Mouse (Mus musculus) erythroid progenitor cell, adult 5-6 weeks (primary cell): ENCODE data around the gene Rftn1. TPM values are rescaled to one million over a fixed set of nuclear protein-coding genes. Genes with fewer than 3 reads are reported as not detected.
"Not testable (repeated sequence)": the region's sequence is repeated elsewhere in the genome, so short reads cannot be mapped to it uniquely, and the experiment has no call there.

Experiments
- ATAC-seq: replicated peaks from 2 replicates; pipeline ENCODE4 v1.8.0; 2016; ENCODE audit warnings: moderate number of reproducible peaks, mild to moderate bottlenecking, moderate TSS enrichment, inconsistent platforms; ENCODE audit not compliant: poor library complexity, low FRiP score, severe bottlenecking
- total RNA-seq, 2 experiments: library from RNA; stranded (forward) in 1 of 2; stranded (reverse) in 1 of 2; fragments of 150-400 nt in 1 of 2; fragments of 186-747, 209-891 nt in 1 of 2; gene quantifications; 2 replicates each; pipeline versions ENCODE4 v1.2.3 to v1.2.4; 2015 to 2017; ENCODE audit warnings: low replicate concordance in 2 of 2

The Rftn1 gene
- total RNA-seq, 2 experiments from 2014 or later: 4.6 to 5.4 TPM

GRCm38 (mm10) chr17:50205840-50206239, 15.4 kb upstream of the Rftn1 start:
- ATAC-seq: not testable (repeated sequence)

GRCm38 (mm10) chr17:50205152-50205782, 14.8 kb upstream of the Rftn1 start:
- ATAC-seq: no peak

GRCm38 (mm10) chr17:50201828-50202445, 11.5 kb upstream of the Rftn1 start:
- ATAC-seq: no peak

- no peak for ATAC-seq
Measured at GRCm38 (mm10) chr17:50199075-50199850, 8.8 kb upstream of the Rftn1 start.

GRCm38 (mm10) chr17:50197572-50197971, 7.1 kb upstream of the Rftn1 start:
- no peak for ATAC-seq

- ATAC-seq: no peak
Measured at GRCm38 (mm10) chr17:50196005-50196672, 5.7 kb upstream of the Rftn1 start.

- ATAC-seq: no peak
Measured at GRCm38 (mm10) chr17:50195399-50195798, 4.9 kb upstream of the Rftn1 start.

GRCm38 (mm10) chr17:50194541-50194940, 4.1 kb upstream of the Rftn1 start:
- ATAC-seq: no peak

- ATAC-seq: no peak
Measured at GRCm38 (mm10) chr17:50193653-50194052, 3.2 kb upstream of the Rftn1 start.

GRCm38 (mm10) chr17:50192376-50192940, 2.0 kb upstream of the Rftn1 start:
- ATAC-seq: no peak

- no peak for ATAC-seq
Measured at GRCm38 (mm10) chr17:50191318-50191957, 964 bp upstream of the Rftn1 start.

GRCm38 (mm10) chr17:50189381-50190012, 977 bp downstream of the Rftn1 start:
- no peak for ATAC-seq

GRCm38 (mm10) chr17:50188662-50189345, 1.7 kb downstream of the Rftn1 start:
- ATAC-seq: no peak

GRCm38 (mm10) chr17:50185616-50186015, 4.9 kb downstream of the Rftn1 start:
- ATAC-seq: no peak

- ATAC-seq: no peak
Measured at GRCm38 (mm10) chr17:50185083-50185482, 5.4 kb downstream of the Rftn1 start.

GRCm38 (mm10) chr17:50184217-50185038, 6.0 kb downstream of the Rftn1 start:
- ATAC-seq: no peak

- ATAC-seq: no peak
Measured at GRCm38 (mm10) chr17:50183300-50183699, 7.2 kb downstream of the Rftn1 start.

GRCm38 (mm10) chr17:50182542-50182951, 7.9 kb downstream of the Rftn1 start:
- 0 out of 2 replicates have a peak, but pooled peaks have one; percentile 9 for ATAC-seq
